Mouse (Mus musculus): ENCODE measurements around the gene Fry.

GRCm38 (mm10) chr5:150431286-150431685 lies 312.8 kb downstream of the Fry start:
- TF ChIP-seq CTCF (IDR thresholded peaks at IDR 0.05; ENCODE audit: extremely low read depth, insufficient read depth, low read length) = peak; percentile 13; the same call in 1 of the 2 replicates
- TF ChIP-seq POLR2A (IDR thresholded peaks at IDR 0.05; ENCODE audit: extremely low read depth, insufficient read depth, low read length) = no peak
